Mouse (Mus musculus): ENCODE measurements around the gene Gm20696. TPM values are rescaled to one million over a fixed set of nuclear protein-coding genes. Genes with fewer than 3 reads are reported as not detected.

The Gm20696 gene
- polyA plus RNA-seq, 1 experiment = 0.24 TPM

DNA sequence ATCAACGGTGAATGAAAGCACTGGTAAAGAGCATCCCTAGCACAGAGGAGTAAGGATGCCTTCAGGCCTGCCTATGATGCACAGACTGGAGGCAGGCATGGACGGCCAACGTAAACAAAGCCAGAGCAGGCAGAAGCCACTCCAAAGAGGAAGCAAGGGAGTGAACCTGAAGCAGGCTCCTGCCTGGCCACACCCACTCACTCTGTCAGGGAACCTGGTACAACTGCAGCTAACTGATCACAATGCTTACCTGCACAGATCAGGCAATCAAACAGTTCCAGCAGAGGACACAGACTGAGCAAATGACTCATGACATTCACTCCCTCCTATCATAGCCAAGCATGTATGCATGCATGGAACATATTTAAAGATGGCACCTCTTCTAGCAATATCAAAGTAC, 381.6 kb downstream of the Gm20696 start:
- WGBS = 32% methylated on average over 3 of the region's 3 CpGs

DNA sequence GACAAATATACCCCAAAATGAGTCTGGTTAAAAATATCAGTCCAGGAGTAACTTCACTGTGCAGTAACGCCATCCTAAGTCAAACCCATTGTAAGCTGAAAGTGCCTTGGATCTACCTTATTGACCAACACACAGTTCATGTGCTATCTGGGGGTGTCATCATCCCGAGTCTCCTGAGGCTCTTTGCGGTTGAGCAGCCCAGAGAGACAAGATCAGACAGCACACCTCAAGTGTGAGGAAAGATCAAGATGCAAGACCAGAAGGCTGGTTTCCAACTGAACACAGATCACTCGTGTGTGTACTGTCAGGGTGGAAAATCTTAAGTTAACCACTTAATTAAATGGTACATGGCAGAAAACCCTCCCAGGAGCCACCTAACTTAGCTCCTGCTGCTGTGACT, 382.6 kb downstream of the Gm20696 start:
- no peak for DNase-seq (ENCODE audit: low read depth, low spot score)
- WGBS = 75% methylated on average over 4 of the region's 4 CpGs

More for the DNA sequence above, 381.6 kb downstream of the Gm20696 start:
- DNase-seq (ENCODE audit: low read depth, low spot score) = no peak

DNA sequence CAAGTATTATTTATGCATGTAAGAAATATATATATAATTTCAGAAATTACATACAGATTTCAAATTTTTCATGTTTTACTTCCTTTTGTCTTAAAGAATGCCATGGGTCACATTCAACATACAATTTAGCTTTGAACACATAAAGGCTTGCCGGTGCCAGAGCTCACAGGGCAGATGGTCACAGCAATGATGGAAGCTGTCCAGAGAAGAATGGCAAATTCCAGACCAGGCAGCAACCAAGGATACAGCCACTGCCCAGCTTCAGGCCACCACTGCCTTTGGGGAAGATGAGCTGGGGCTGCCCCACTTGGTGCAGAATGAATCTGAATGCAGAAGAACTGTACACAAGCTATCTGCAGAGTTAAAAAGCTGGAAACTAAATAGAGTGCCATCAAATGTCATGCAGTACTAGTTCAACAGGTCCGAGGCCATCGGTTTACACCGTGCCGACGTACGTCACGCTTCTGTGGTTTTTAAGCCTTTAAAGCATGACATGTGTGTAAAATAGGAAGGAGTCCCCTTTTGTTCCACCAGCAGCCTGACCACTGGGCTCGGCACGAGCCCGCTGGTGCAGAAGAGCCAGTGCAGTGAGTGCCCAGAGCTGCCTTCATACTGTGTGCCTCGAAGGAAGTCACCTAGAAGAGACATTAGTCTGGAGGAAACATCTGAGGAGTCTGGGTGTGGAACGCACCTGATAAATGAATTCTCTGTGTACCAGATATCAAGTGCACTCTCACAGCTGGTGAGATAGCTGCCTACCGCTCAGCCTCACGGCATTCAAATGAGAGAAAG, 383.5 kb downstream of the Gm20696 start:
- WGBS = 89% methylated on average over 15 of the region's 15 CpGs
- DNase-seq (ENCODE audit: low read depth, low spot score) = no peak

DNA sequence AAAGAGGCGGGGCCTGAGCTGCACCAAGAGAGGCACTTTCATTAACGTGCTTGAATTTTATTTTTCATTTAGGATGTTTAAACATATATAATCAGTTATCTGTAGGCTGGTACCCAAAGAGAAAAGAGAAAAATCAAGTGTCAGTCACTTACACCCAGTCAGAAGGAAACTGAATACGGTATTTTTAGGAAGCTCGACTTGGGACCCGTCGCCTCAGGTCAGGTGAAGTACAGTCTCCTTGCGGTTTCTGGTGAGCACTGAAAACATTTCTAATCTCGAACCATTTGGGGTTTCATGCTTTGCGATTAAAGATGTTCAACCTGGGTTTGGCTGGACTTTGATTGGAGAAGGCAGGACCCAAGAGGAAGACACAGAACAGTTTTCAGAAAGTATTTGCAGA, 385.2 kb downstream of the Gm20696 start:
- 87% methylated on average over 9 of the region's 9 CpGs for WGBS
- no peak for DNase-seq (ENCODE audit: low read depth, low spot score)

DNA sequence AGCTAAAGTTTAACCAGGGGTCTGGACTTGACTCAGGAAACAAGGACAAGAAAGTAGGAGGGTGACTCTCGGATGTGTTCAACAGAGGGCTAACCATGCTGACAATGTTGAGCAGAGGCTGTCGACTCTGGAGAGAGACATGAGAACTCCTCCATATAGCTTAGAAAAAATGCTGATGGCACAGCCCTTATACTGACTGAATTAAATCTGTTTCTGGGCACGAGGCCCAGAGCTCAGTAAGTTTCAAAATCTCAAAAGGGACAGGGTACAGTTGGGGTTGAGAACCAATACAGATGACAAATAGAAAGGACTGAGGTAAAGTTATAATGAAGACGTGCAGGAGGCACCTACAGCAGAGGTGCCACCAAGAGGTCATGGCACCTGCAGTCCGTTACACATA, 386.0 kb downstream of the Gm20696 start:
- no peak for DNase-seq (ENCODE audit: low read depth, low spot score)
- 62% methylated on average over 5 of the region's 5 CpGs for WGBS

DNA sequence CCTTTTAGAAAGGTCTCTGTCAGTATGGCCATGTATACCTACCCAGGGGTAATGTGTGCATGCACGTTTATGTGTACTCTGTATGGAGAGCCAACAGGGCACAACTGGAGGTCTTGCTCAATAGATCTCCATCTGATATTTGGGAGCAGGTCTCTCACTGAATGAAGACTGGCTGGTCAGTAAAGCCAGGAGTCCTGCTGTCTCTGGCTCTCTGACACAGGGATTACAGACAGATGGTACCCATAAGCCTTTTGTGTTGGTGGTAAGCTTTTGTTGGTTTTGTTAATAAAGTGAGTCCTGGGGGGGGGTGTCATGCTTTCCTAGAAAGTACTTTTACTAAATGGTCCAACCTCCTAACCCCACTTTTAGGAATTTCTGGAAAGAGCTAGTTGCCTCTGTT, 389.3 kb downstream of the Gm20696 start:
- WGBS = 41% methylated on average over 1 of the region's 1 CpGs

DNA sequence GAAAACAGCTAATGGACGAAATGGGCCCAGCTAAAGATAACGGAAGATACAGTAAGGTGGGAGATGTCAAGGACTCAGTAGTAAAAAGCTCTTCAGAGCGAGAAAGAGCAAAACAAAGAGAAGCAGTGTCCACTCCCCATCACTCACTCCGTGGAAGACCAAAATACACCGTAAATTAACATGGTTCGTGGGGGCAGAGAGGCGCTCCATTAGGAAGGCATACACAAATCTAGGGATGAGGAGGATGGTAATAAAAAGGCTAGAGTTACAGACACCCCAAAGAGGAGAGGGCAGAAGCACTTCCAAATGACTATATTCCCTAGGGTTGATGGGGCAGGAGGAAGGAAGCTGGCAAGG, 390.3 kb downstream of the Gm20696 start:
- WGBS = 33% methylated on average over 7 of the region's 7 CpGs
- DNase-seq (ENCODE audit: low read depth, low spot score) = no peak

More for the DNA sequence above, 389.3 kb downstream of the Gm20696 start:
- no peak for DNase-seq (ENCODE audit: low read depth, low spot score)

DNA sequence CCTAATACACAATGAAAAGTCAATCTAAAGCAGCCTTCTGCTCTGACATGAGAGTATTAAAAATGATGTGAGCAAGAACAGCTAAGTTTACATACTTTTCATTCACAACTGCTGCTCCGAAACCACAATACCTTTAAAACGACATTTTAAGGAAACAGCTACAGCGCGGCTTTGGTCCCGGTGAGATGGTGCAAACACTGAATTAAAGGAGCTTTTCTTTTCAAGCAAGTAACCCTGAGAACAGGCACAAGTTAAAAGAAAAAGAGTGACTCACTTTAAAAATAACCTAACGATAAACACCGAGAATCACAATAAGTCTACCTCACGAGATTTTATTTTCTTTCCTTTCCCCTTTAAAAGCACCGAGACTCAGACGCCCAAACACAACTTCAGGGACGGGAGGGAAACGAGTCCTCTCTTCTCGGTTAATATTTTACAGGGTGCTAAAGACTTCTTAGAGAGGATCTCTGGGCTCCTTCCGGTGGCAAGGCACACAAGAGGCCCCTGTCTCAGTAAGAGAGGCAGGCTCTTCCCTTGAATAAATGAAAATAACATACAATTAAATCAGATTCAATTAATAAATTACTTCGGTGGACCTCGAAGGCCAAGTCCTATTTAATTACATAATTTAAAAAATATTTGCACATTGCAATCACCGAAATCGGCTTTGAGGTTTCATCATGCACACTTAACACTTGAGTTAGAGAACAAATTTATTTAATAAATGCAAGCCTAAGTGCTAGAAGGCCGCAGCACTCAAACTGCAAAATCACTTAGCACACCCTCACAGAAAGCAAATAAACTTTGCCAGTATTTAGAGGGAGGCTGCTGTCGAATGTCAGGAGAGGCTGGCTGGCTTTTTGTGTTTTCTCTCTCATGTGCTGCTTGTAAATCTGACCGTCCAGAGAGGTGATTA, 391.0 kb downstream of the Gm20696 start:
- DNase-seq (ENCODE audit: low read depth, low spot score) = no peak
- 18% methylated on average over 21 of the region's 21 CpGs for WGBS

DNA sequence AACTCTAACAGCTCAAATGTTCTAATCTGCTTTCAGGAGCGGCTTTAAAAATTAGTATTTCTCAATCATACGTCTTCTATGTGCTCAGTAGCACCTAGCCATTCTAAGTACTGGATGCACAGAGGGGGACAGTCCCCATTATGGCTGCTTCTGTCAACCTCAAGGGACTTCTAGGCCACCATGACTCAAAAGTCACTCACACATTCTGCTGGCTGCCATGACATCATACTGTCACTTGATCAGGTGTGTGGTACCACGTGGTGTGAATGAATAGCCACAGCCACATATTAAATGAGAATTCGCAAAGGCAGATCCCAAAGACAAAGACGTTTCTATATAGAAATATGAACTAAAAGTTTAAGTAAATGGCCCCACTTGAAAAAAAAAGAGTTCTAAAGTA, 391.9 kb downstream of the Gm20696 start:
- DNase-seq (ENCODE audit: low read depth, low spot score) = no peak
- 78% methylated on average over 5 of the region's 5 CpGs for WGBS

DNA sequence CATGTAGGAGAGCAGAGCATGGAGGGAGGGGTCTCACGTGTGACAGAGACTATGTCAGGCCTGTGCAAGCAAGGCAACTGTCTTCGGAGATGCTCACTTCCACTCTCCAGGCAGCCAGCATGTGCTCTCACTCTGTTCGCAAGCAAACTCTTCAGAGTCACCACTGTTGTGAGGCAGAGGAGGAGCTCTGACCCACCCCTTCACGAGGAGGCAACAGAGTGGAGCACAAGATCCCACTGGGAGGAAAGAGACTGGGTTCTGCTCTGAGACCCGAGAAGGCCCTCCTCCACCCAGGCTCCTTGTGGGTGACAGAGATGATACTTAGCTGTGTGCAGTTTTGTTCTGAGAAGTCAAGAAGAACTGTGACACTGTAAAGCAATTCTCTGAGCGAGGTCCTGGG, 392.4 kb downstream of the Gm20696 start:
- 70% methylated on average over 6 of the region's 6 CpGs for WGBS
- DNase-seq (ENCODE audit: low read depth, low spot score) = no peak

DNA sequence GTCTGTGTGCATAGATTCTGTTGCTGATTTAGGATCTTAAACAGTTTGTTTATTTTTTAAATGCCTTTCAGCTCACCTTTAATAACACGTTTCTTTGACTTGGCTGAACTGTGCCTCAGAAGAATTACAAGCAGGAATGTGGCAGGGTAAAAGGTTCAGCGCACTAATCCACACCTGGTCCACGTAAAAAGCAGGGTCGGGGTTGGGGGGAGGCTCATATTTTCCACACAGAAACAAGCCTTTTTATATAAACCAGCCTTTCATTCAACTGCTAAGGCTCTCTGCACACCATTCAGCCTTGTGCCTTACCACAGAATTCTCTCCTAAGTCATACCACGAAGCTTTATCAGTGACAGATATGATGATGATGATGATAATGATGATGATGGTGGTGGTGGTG, 393.4 kb downstream of the Gm20696 start:
- 59% methylated on average over 5 of the region's 5 CpGs for WGBS
- no peak for DNase-seq (ENCODE audit: low read depth, low spot score)

DNA sequence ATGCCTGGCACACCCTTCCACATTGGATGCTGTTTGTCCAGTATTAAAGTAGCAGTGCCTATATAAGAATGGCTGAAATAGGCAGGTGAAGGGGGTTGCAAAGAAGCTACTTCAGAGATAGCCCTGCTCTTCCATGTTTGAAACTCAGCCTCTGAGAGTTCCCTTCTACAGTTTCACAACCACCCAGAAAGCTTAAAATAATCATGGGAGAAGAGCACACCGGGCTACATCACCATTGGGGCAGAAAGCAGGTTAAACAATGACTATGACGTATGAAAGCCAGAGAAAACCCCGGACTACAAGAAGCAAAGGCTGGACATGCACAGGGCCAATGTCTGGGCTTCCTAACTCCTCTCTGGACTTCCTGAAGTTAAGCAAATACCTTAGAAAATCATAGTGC, 394.4 kb downstream of the Gm20696 start:
- 28% methylated on average over 3 of the region's 3 CpGs for WGBS
- no peak for DNase-seq (ENCODE audit: low read depth, low spot score)

DNA sequence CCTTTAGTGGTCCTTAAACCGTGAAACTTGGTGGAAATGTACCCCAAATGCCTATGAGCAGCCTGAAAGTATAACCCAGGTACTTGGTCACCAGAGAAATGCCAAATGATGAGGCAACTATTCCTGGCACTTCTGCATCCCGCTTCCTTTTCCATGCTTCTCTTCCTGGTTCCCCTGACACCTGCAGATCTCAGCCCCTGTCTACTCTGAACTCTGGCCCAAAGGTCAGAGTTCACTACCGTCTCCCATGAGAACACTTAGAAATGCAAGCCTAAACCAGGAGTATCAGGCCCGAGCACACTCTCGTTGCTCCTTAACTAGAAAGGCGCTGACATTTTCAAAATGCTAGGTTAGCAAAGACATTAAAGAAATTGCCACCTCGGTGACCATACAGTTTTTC, 394.9 kb downstream of the Gm20696 start:
- 41% methylated on average over 7 of the region's 7 CpGs for WGBS

DNA sequence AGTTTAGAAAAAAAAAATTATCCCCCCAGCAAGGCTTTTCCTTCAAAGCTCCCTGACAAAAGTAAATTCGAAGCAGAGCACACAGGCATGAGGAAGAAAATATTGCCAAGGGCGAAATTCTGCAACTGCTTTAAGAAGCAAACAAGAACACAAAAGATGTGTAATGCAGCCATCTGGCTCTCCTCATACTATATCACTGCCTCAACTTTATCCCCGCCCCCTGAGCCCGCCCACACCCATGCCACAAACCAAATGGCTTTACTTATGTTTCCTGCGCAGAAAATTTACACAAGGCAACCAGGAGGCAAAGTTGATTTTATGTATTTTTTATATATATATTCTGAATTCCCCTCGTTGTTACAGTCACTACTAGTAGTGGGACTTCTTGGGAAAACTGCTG, 396.7 kb downstream of the Gm20696 start:
- no peak for DNase-seq (ENCODE audit: low read depth, low spot score)
- WGBS = 27% methylated on average over 6 of the region's 6 CpGs

More for the DNA sequence above, 394.9 kb downstream of the Gm20696 start:
- no peak for DNase-seq (ENCODE audit: low read depth, low spot score)

DNA sequence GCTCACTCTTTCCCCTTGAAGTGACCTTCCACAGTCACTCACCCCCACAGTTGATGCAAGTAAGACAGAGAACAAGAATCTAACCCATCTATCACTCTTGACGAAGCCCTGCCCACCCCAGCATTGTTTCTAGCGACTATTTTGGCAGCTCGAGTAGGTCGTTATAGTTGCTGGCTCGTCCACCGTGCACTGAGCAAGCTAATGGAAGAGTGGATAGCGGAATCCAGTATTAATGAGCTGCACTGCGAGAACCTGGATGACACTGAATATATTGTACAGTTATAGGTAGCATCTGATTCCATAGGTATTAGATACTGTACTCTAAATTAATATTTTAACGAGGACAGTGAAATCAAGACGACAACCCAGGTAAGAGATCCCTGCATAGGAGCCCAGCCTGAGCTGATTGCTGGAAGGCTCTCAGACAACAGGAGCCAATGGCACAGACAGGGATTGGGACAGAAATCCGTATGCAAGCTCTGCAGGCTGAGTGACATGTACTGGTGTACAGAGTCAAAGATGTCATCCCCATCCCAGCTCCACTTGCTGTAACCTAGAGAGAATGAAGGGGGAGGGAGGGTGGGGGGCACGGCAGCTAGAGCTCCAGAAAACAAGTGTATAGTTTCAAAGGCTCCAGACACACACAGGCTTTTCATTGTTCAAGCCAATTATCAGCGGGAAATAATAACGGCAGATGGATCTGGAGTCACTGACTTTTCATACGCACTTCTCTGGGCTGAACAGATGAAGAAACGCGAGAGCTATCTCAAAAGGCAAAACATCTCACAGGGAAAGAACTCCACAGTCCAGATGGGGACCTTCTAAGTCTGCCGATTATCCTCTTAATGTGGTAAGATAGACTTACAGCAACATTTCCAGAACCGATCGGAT, 398.2 kb downstream of the Gm20696 start:
- WGBS = 86% methylated on average over 20 of the region's 20 CpGs

DNA sequence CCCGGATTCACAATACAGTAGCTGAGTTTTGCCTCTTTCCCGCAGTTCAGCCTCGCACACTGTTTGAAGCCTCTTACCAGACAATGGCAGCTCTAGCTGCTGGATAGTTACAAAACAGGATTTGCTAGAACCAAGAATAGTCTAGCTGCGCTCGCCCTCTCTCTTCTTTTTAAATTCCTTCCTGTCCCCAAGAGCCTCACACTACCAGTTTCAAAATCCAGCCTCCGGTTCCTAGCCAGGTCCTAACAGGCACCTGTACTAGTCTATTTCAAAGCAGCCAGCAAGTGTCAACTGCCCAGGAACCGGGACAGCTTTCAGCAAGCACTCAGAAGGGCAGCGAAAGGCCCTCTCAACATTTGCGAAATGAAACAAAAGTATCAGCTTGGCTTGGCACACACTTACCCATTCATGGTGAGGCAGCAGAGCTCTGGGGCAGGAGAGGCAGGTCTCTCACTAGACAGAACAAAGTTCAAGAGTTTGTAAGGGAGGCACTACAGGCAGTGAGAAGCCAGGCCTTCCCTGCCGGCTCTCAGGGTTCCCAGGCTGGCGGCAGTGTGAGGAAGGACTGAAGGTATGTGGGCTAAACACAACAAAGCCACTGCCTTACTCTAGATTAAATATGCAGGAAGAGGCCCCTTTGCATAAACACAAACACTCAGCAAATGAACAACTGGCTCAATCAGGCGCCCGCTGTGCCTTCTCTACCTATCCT, 400.5 kb downstream of the Gm20696 start:
- DNase-seq (ENCODE audit: low read depth, low spot score) = no peak
- 18% methylated on average over 13 of the region's 13 CpGs for WGBS

More for the DNA sequence above, 398.2 kb downstream of the Gm20696 start:
- DNase-seq (ENCODE audit: low read depth, low spot score) = no peak

DNA sequence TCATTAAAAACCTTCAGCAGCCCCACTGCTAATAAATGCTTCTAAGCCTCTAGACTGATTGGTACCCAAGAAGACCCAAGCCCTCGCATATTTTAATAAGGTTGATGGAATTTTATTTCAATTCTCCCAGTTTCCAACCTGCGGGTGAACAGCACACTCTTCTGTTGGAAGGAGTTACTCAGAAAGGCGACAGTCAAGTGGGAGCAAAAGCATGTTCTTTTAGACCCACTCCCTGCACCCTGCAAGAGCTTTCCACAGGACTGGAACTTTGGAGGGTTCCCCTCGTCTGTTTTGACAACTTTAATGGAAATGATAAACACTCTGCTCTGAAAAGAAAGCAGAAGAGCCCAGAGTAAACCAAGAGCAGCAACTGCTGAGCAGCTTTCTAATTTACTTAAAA, 401.4 kb downstream of the Gm20696 start:
- no peak for DNase-seq (ENCODE audit: low read depth, low spot score)
- WGBS = 25% methylated on average over 4 of the region's 4 CpGs

DNA sequence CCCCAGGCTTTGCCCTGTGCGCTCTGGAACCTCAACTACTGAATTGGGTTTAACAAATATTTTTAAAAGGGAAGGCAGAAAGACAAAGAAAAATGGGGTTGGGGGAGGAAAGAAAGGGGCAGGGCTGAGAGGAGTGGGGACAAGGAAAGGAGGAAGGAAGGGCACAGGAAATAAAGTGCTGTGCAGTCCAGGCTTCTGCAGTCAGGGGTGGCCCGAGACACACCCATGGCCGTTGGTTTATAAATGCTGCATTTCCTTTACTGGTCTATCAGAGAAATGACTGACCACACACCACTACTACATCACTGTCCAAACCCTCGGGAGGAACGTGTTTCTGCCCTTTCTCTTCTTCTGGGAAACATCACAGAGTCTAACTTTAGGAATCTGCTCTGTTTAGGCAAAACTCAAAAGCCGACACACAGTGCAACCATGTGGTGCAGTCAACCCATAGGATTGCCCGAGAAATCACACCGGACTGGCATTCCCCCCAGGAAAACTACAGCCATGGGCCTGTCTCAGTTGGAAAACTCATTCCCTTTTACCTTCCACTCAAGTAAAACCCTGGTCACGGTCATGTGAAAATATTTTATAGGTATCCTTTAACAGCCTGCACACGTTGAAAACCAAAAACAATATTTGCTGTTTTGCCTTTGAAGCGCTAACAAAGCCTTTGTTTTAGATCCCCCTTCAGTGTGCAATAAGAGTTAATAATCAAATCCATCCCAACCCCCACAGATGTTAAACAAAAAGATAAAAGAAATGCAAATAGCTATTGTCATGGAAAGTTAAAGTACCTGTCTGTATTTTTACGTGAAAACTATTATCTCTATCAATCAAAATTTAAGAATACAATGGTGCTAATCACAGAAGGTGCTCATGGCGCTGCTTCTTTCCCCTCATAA, 402.2 kb downstream of the Gm20696 start:
- DNase-seq (ENCODE audit: low read depth, low spot score) = no peak
- 22% methylated on average over 13 of the region's 13 CpGs for WGBS
